Mouse (Mus musculus): ENCODE measurements around the gene Grk3. TPM values are rescaled to one million over a fixed set of nuclear protein-coding genes. Genes with fewer than 3 reads are reported as not detected.

Gene Grk3
- polyA plus RNA-seq, 1 experiment from 2014 or later: 2.4 TPM

GRCm38 (mm10) chr5:112960911-112961310, 54.7 kb downstream of the Grk3 start:
- H3K27me3 ChIP-seq (replicated peaks): no peaks in the 10 kb centered on the region
- WGBS (ENCODE audit: insufficient replicate concordance): 39% methylated on average over 3 of the region's 3 CpGs
- no peaks in the 10 kb centered on the region for H3K36me3 ChIP-seq
- H3K9me3 ChIP-seq (replicated peaks): no peaks in the 10 kb centered on the region
- H3K4me1 ChIP-seq: no peaks in the 10 kb centered on the region
- no peak for ATAC-seq
- no peak overlapping the region for H3K27ac ChIP-seq
- no peak overlapping the region for H3K9ac ChIP-seq
- no peak overlapping the region for H3K4me3 ChIP-seq
- H3K4me2 ChIP-seq: no peak overlapping the region

- no peaks in the 10 kb centered on the region for H3K36me3 ChIP-seq
- H3K4me1 ChIP-seq: no peaks in the 10 kb centered on the region
- no peaks in the 10 kb centered on the region for H3K9me3 ChIP-seq (replicated peaks)
- H3K4me3 ChIP-seq: no peak overlapping the region
- 0 out of 2 replicates have a peak, but pooled peaks have one; percentile 10 for ATAC-seq
- no peak overlapping the region for H3K9ac ChIP-seq
- no peak overlapping the region for H3K27ac ChIP-seq
- WGBS (ENCODE audit: insufficient replicate concordance): 59% methylated on average over 5 of the region's 5 CpGs
- no peaks in the 10 kb centered on the region for H3K27me3 ChIP-seq (replicated peaks)
- H3K4me2 ChIP-seq: no peak overlapping the region
Observed at GRCm38 (mm10) chr5:112958293-112958692, 57.3 kb downstream of the Grk3 start.

GRCm38 (mm10) chr5:112956841-112957240, 58.8 kb downstream of the Grk3 start:
- Histone ChIP-seq H3K9me3 (replicated peaks) (no peaks in the 10 kb centered on the region), H3K4me2 (no peak overlapping the region), H3K36me3 (no peaks in the 10 kb centered on the region), H3K9ac (no peak overlapping the region), H3K4me3 (no peak overlapping the region), H3K27ac (no peak overlapping the region), H3K27me3 (replicated peaks) (no peaks in the 10 kb centered on the region), H3K4me1 (no peaks in the 10 kb centered on the region)
- no peak for ATAC-seq
- WGBS (ENCODE audit: insufficient replicate concordance): 73% methylated on average over 12 of the region's 12 CpGs

GRCm38 (mm10) chr5:112956368-112956767, 59.2 kb downstream of the Grk3 start:
- Histone ChIP-seq H3K27ac (no peak overlapping the region), H3K4me1 (no peaks in the 10 kb centered on the region), H3K9ac (no peak overlapping the region), H3K36me3 (no peaks in the 10 kb centered on the region), H3K4me2 (no peak overlapping the region), H3K9me3 (replicated peaks) (no peaks in the 10 kb centered on the region), H3K4me3 (no peak overlapping the region), H3K27me3 (replicated peaks) (no peaks in the 10 kb centered on the region)
- WGBS (ENCODE audit: insufficient replicate concordance): 67% methylated on average over 8 of the region's 8 CpGs
- ATAC-seq: 0 out of 2 replicates have a peak, but pooled peaks have one; percentile 31

GRCm38 (mm10) chr5:112950847-112951246, 64.7 kb downstream of the Grk3 start:
- Histone ChIP-seq H3K4me2 (no peak overlapping the region), H3K9me3 (replicated peaks) (no peaks in the 10 kb centered on the region), H3K36me3 (no peaks in the 10 kb centered on the region), H3K27me3 (replicated peaks) (no peaks in the 10 kb centered on the region), H3K9ac (no peak overlapping the region), H3K27ac (no peak overlapping the region), H3K4me3 (no peak overlapping the region), H3K4me1 (no peaks in the 10 kb centered on the region)
- WGBS (ENCODE audit: insufficient replicate concordance): 55% methylated on average over 3 of the region's 3 CpGs
- no peak for ATAC-seq

- ATAC-seq: no peak
- Histone ChIP-seq H3K27ac (no peak overlapping the region), H3K4me2 (no peak overlapping the region), H3K4me1 (no peaks in the 10 kb centered on the region), H3K9ac (no peak overlapping the region), H3K27me3 (replicated peaks) (no peaks in the 10 kb centered on the region), H3K9me3 (replicated peaks) (no peaks in the 10 kb centered on the region), H3K36me3 (no peaks in the 10 kb centered on the region), H3K4me3 (no peak overlapping the region)
- WGBS (ENCODE audit: insufficient replicate concordance): 63% methylated on average over 7 of the region's 7 CpGs
Observed at GRCm38 (mm10) chr5:112945925-112946324, 69.7 kb downstream of the Grk3 start.

- no peak for ATAC-seq
- Histone ChIP-seq H3K4me2 (no peak overlapping the region), H3K4me3 (no peak overlapping the region), H3K9ac (no peak overlapping the region), H3K36me3 (0 out of 2 replicates have a peak, but pooled peaks cover 4% of the 10 kb centered on the region), H3K27me3 (replicated peaks) (no peaks in the 10 kb centered on the region), H3K9me3 (replicated peaks) (no peaks in the 10 kb centered on the region), H3K4me1 (no peaks in the 10 kb centered on the region), H3K27ac (no peak overlapping the region)
- 62% methylated on average over 7 of the region's 7 CpGs for WGBS (ENCODE audit: insufficient replicate concordance)
Observed at GRCm38 (mm10) chr5:112942244-112942643, 73.3 kb downstream of the Grk3 start.

GRCm38 (mm10) chr5:112941001-112941400, 74.6 kb downstream of the Grk3 start:
- WGBS (ENCODE audit: insufficient replicate concordance): 83% methylated on average over 12 of the region's 12 CpGs
- H3K4me3 ChIP-seq: no peak overlapping the region
- no peak for ATAC-seq
- 0 out of 2 replicates have a peak, but pooled peaks cover 4% of the 10 kb centered on the region for H3K36me3 ChIP-seq
- no peak overlapping the region for H3K4me2 ChIP-seq
- H3K27me3 ChIP-seq (replicated peaks): no peaks in the 10 kb centered on the region
- no peaks in the 10 kb centered on the region for H3K9me3 ChIP-seq (replicated peaks)
- no peaks in the 10 kb centered on the region for H3K4me1 ChIP-seq
- no peak overlapping the region for H3K9ac ChIP-seq
- H3K27ac ChIP-seq: no peak overlapping the region

- WGBS (ENCODE audit: insufficient replicate concordance): 62% methylated on average over 10 of the region's 10 CpGs
- Histone ChIP-seq H3K9me3 (replicated peaks) (no peaks in the 10 kb centered on the region), H3K36me3 (peaks cover 4% of the 10 kb centered on the region; the same call in 1 of the 2 replicates), H3K4me3 (no peak overlapping the region), H3K4me1 (no peaks in the 10 kb centered on the region), H3K27ac (no peak overlapping the region), H3K9ac (no peak overlapping the region), H3K27me3 (replicated peaks) (no peaks in the 10 kb centered on the region), H3K4me2 (no peak overlapping the region)
- no peak for ATAC-seq
Observed at GRCm38 (mm10) chr5:112936632-112937031, 79.0 kb downstream of the Grk3 start.

GRCm38 (mm10) chr5:112935436-112935835, 80.2 kb downstream of the Grk3 start:
- H3K36me3 ChIP-seq: peaks cover 4% of the 10 kb centered on the region; the same call in 1 of the 2 replicates
- no peaks in the 10 kb centered on the region for H3K9me3 ChIP-seq (replicated peaks)
- WGBS (ENCODE audit: insufficient replicate concordance): 80% methylated on average over 8 of the region's 8 CpGs
- no peak overlapping the region for H3K4me2 ChIP-seq
- H3K9ac ChIP-seq: no peak overlapping the region
- H3K4me3 ChIP-seq: no peak overlapping the region
- H3K27me3 ChIP-seq (replicated peaks): no peaks in the 10 kb centered on the region
- no peaks in the 10 kb centered on the region for H3K4me1 ChIP-seq
- no peak overlapping the region for H3K27ac ChIP-seq
- ATAC-seq: no peak

GRCm38 (mm10) chr5:112932878-112933567, 82.6 kb downstream of the Grk3 start:
- H3K4me1 ChIP-seq: 0 out of 2 replicates have a peak, but pooled peaks cover 6% of the 10 kb centered on the region
- H3K4me2 ChIP-seq: no peak overlapping the region
- no peaks in the 10 kb centered on the region for H3K27me3 ChIP-seq (replicated peaks)
- H3K27ac ChIP-seq: no peak overlapping the region
- no peak overlapping the region for H3K4me3 ChIP-seq
- no peaks in the 10 kb centered on the region for H3K9me3 ChIP-seq (replicated peaks)
- 65% methylated on average over 11 of the region's 11 CpGs for WGBS (ENCODE audit: insufficient replicate concordance)
- no peak overlapping the region for H3K9ac ChIP-seq
- H3K36me3 ChIP-seq: no peaks in the 10 kb centered on the region; the same call in 1 of the 2 replicates
- ATAC-seq: no peak

GRCm38 (mm10) chr5:112931901-112932300, 83.7 kb downstream of the Grk3 start:
- H3K4me2 ChIP-seq: no peak overlapping the region
- no peaks in the 10 kb centered on the region for H3K9me3 ChIP-seq (replicated peaks)
- ATAC-seq: no peak
- H3K27ac ChIP-seq: no peak overlapping the region
- 64% methylated on average over 5 of the region's 5 CpGs for WGBS (ENCODE audit: insufficient replicate concordance)
- H3K9ac ChIP-seq: no peak overlapping the region
- H3K36me3 ChIP-seq: no peaks in the 10 kb centered on the region; the same call in 1 of the 2 replicates
- no peak overlapping the region for H3K4me3 ChIP-seq
- 0 out of 2 replicates have a peak, but pooled peaks cover 6% of the 10 kb centered on the region for H3K4me1 ChIP-seq
- no peaks in the 10 kb centered on the region for H3K27me3 ChIP-seq (replicated peaks)
